Mouse (Mus musculus): ENCODE results near the gene 1700012P22Rik.

1700012P22Rik gene

DNA sequence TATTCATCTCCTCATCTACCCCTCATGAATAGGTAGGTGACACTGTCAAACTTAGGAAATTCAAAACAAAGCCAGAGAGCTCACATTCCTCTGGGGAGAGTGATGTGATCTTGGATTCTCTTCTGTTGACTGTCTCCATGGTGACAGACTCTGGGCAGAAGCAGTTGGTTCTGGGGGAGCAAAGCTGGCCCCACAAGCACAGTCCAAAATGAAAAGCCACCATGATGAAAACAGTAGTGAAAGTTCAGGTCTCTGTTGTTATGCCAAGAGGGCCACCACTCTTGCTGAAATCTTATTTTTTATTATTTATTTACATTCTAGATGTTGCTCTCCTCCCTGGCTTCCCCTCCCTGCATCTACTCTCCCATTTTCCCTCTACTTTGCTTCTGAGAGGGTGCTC, at the start of gene 1700012P22Rik:
TSS of gene 1700012P22Rik (minus strand) at position 101 of the 400 bp plus-strand sequence.
- DNase-seq (ENCODE audit: extremely low read depth, insufficient read length, low spot score): no peak

DNA sequence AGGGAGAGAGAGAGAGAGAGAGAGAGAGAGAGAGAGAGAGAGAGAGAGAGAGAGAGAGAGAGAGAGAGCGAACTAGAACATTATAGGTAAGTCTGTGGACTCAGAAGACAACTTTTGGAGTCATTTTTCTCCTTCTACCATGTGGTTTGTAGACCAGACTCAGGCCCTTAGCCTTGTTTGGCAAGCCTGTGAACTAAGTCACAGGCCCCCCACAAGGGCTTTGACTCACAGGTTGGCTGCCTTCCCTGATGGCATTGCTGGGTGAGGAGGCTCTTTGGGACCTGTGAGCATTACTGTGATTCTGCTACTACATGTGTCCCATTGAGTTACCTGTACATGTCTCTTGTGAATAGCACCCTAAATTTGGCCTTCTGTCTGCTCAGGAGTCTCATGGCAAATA, 29.5 kb upstream of the 1700012P22Rik start:
- DNase-seq (ENCODE audit: extremely low read depth, insufficient read length, low spot score): no peak

- DNase-seq (ENCODE audit: extremely low read depth, insufficient read length, low spot score): no peak
Observed at GRCm38 (mm10) chr4:144465206-144465605, 26.6 kb upstream of the 1700012P22Rik start.

GRCm38 (mm10) chr4:144463656-144464055, 25.1 kb upstream of the 1700012P22Rik start, which contains the start of gene Aadacl3:
TSS of gene Aadacl3 (minus strand) at chr4:144463756.
- no peak for DNase-seq (ENCODE audit: extremely low read depth, insufficient read length, low spot score)

- DNase-seq (ENCODE audit: extremely low read depth, insufficient read length, low spot score): no peak
Observed at GRCm38 (mm10) chr4:144453217-144453616, 14.6 kb upstream of the 1700012P22Rik start, which contains the start of gene Gm9944. TSS of gene Gm9944 (minus strand) at chr4:144453317.

- no peak for DNase-seq (ENCODE audit: extremely low read depth, insufficient read length, low spot score)
Observed at GRCm38 (mm10) chr4:144448546-144448945, 10.0 kb upstream of the 1700012P22Rik start.

- DNase-seq (ENCODE audit: extremely low read depth, insufficient read length, low spot score): no peak
Observed at GRCm38 (mm10) chr4:144441582-144441981, 3.0 kb upstream of the 1700012P22Rik start.

GRCm38 (mm10) chr4:144441095-144441494, 2.5 kb upstream of the 1700012P22Rik start:
- no peak for DNase-seq (ENCODE audit: extremely low read depth, insufficient read length, low spot score)

- no peak for DNase-seq (ENCODE audit: extremely low read depth, insufficient read length, low spot score)
Observed at GRCm38 (mm10) chr4:144433216-144433615, 5.4 kb downstream of the 1700012P22Rik start.

DNA sequence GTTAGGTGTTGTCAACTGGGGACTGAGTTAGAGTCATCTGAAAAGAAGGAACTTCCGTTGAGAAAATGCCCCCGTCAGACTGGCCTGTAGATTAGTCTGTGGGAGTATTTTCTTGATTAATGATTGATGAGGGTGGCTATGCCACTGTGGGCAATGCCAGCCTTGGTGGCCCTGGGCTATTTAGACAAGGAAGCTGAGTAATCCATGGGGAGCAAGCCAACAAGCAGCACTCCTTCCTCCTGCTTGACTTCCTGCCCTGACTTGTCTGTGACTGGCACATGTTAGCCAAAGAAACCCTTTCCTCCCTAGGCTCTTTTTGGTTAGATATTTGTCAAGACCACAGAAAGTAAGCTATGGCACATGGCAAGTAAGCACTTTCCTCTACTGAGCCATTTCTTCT, 7.8 kb downstream of the 1700012P22Rik start:
- no peak for DNase-seq (ENCODE audit: extremely low read depth, insufficient read length, low spot score)

GRCm38 (mm10) chr4:144428868-144429267, 9.7 kb downstream of the 1700012P22Rik start:
- no peak for DNase-seq (ENCODE audit: extremely low read depth, insufficient read length, low spot score)

DNA sequence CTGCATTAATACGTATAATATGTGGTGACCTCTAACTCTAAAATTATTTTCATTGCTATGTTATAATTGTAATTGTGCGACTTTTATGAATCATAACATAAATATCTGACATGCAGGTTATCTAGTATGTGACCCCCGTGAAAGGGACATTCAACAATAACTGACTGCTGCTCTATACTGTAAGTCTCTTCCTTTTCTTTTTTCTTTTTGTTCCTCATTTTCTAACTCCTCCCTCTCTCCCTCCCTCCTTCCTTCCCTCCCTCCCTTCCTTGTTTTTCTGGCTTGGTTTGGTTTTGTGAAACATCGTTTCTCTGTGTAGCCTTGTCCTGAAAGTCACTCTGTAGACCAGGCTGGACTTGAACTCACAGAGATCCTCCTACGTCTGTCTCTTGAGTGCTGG, 14.0 kb downstream of the 1700012P22Rik start:
- no peak for DNase-seq (ENCODE audit: extremely low read depth, insufficient read length, low spot score)

GRCm38 (mm10) chr4:144420644-144421043, 17.9 kb downstream of the 1700012P22Rik start:
- DNase-seq (ENCODE audit: extremely low read depth, insufficient read length, low spot score): no peak

DNA sequence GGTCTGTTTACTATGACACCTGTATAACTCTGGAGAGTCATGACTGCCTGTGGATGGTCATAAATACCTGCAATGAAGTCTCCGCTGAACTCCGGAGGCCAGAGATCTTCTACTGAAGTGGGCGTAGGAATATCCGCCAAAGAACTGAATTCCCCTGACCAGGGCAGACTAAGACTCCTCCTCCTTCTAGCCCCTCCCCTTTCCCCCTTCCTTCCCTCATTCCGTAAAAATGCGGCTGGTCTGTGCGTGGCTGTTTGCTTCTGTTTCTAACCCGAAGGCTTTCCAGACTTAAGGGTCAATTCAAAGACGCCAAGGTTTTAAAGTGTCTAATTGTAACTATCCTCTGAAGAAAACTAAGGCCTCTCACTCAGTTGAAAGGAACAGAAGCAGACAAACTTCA, 30.3 kb downstream of the 1700012P22Rik start, which contains the start of gene Pramef12:
TSS of gene Pramef12 (minus strand) at position 175 of the 400 bp plus-strand sequence.
- DNase-seq (ENCODE audit: extremely low read depth, insufficient read length, low spot score): no peak

DNA sequence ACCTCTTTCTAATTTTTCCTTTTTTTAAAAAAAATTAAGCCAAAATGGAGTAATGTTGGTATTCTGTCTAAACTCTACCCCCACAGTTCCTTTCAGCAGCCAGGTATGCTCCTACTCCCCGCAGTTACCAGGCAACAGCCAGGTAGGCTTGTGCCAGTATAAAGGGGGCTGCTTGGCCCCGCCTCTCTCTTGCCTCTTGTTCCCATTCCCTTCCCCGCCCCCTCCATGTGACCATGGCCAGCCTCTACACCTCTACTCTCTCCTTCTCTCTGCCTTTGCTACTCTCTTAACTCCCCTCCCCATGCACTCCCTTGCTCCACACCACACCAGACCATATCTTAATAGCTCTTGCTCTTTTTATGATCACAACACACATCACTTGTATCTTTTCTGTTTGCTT, 32.3 kb downstream of the 1700012P22Rik start:
- DNase-seq (ENCODE audit: extremely low read depth, insufficient read length, low spot score): no peak

GRCm38 (mm10) chr4:144404456-144405086, 34.0 kb downstream of the 1700012P22Rik start:
- no peak for DNase-seq (ENCODE audit: extremely low read depth, insufficient read length, low spot score)

GRCm38 (mm10) chr4:144402712-144403111, 35.9 kb downstream of the 1700012P22Rik start:
- no peak for DNase-seq (ENCODE audit: extremely low read depth, insufficient read length, low spot score)

- no peak for DNase-seq (ENCODE audit: extremely low read depth, insufficient read length, low spot score)
Observed at GRCm38 (mm10) chr4:144396316-144396715, 42.3 kb downstream of the 1700012P22Rik start.

- DNase-seq (ENCODE audit: extremely low read depth, insufficient read length, low spot score): no peak
Observed at GRCm38 (mm10) chr4:144377911-144378310, 60.7 kb downstream of the 1700012P22Rik start, which contains the start of gene Pramef20. TSS of gene Pramef20 (minus strand) at chr4:144377933.
